Mouse (Mus musculus) small intestine, adult 2 months (tissue): ENCODE measurements around the gene Inpp5a. TPM values are rescaled to one million over a fixed set of nuclear protein-coding genes. Genes with fewer than 3 reads are reported as not detected.
A peak's percentile ranks its signal among the peaks of the same experiment; 100 is the strongest.

Experiments used
- H3K27ac ChIP-seq: fragments of 200-500 bp; 2 replicates; pipeline ENCODE4 v1.5.1; 2012; ENCODE audit warnings: low read depth, low read length, control low read depth, inconsistent platforms; ENCODE audit not compliant: insufficient read depth
- H3K27me3 ChIP-seq: fragments of 200-500 bp; 2 replicates; pipeline ENCODE4 v1.6.1; 2012; ENCODE audit warnings: mild to moderate bottlenecking, moderate library complexity, low read length, inconsistent platforms; ENCODE audit not compliant: control insufficient read depth, insufficient read depth
- H3K36me3 ChIP-seq: fragments of 200-500 bp; 2 replicates; pipeline ENCODE4 v1.6.1; 2012; ENCODE audit warnings: mild to moderate bottlenecking, low read length, control low read depth, inconsistent platforms; ENCODE audit not compliant: control insufficient read depth, insufficient read depth
- H3K4me1 ChIP-seq: fragments of 200-500 bp; 2 replicates; pipeline ENCODE4 v1.6.1; 2012; ENCODE audit warnings: low read length, inconsistent platforms, mixed read lengths; ENCODE audit not compliant: control insufficient read depth, insufficient read depth, insufficient read length
- H3K4me3 ChIP-seq: fragments of 200-500 bp; 2 replicates; pipeline ENCODE4 v1.5.1; 2012; ENCODE audit warnings: low read depth, mild to moderate bottlenecking, control low read depth, inconsistent platforms, low read length, moderate library complexity
- CTCF ChIP-seq: fragments of 200-500 bp; IDR thresholded peaks from 2 replicates; pipeline ENCODE4 v1.5.1; 2012; ENCODE audit warnings: low read depth, mild to moderate bottlenecking, control low read depth, inconsistent platforms, low read length, moderate library complexity, mixed read lengths; ENCODE audit not compliant: insufficient replicate concordance, insufficient read length; ENCODE audit errors: extremely low read depth
- POLR2A ChIP-seq: fragments of 200-500 bp; IDR thresholded peaks from 2 replicates; pipeline ENCODE4 v1.6.1; 2012; ENCODE audit warnings: low read depth, mild to moderate bottlenecking, control low read depth, inconsistent platforms, low read length, moderate library complexity
- WGBS: fragments of 180-500 bp; shearing (Covaris S2); methylation state at CpG from one replicate; pipeline ENCODE4 v1.1.7; 2018; 5-methylcytosine and 5-hydroxymethylcytosine counted together
- polyA plus RNA-seq: library from polyadenylated mRNA; depleted of rRNA; stranded (reverse); fragments of >200 nt; gene quantifications from 2 replicates; pipeline ENCODE4 v1.2.3, GENCODE M21; 2012

Inpp5a gene
- polyA plus RNA-seq, 1 experiment, result 56.6 TPM

DNA sequence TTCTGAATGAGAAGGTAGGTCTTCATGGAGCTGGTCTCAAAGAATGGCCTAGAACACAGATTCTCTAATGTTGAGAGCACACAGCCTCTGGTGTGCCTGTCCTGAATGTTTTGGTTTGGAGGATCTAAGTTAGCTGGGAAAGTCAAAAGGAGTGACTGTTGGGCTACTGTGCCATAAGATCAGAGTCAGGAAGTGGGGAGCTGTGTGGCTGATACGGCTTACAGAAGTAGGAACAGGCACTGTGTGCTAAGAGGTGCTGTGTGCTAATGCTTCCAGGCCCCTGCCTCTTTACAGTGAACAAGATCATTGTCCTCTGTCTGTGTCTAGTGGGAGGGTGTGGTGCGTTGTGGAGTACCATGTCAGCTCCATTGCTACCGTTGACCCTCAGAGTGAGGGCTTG, 12.0 kb downstream of the Inpp5a start:
- Histone ChIP-seq H3K4me1 (peaks cover 56% of the 10 kb centered on the region), H3K27me3 (no peaks in the 10 kb centered on the region), H3K4me3 (no peak overlapping the region), H3K27ac (peak overlapping the region; percentile 37), H3K36me3 (peaks cover 6% of the 10 kb centered on the region)
- TF ChIP-seq CTCF, result no peak
- no peak for TF ChIP-seq POLR2A
- WGBS, result 59% methylated on average over 3 of the region's 3 CpGs

DNA sequence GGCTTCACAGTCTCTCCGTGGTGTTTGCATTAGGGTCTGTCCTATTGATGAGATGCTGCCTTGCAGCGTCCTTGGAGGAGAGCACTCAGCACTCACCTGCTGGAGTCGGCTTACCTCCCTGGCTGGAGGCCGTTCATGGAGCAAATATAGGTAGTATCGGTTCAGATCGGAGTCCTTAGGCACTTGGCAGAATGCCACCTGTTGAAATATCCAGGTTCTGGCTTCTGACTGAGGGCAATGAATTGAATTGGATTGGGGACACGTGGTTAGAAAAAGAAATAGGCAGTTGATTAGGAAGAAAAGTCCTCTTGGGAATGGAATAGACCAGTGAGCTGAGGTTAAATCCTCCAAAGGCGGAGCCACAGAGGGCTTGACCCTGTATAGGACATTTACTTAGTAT, 12.9 kb downstream of the Inpp5a start:
- no peak for TF ChIP-seq POLR2A
- TF ChIP-seq CTCF, result no peak
- 0 out of 2 replicates have a peak overlapping the region, but pooled peaks have one; percentile 3 for H3K27ac ChIP-seq
- H3K27me3 ChIP-seq, result no peaks in the 10 kb centered on the region
- 31% methylated on average over 8 of the region's 8 CpGs for WGBS
- H3K4me3 ChIP-seq, result no peak overlapping the region
- H3K36me3 ChIP-seq, result peaks cover 6% of the 10 kb centered on the region
- peaks cover 55% of the 10 kb centered on the region for H3K4me1 ChIP-seq

DNA sequence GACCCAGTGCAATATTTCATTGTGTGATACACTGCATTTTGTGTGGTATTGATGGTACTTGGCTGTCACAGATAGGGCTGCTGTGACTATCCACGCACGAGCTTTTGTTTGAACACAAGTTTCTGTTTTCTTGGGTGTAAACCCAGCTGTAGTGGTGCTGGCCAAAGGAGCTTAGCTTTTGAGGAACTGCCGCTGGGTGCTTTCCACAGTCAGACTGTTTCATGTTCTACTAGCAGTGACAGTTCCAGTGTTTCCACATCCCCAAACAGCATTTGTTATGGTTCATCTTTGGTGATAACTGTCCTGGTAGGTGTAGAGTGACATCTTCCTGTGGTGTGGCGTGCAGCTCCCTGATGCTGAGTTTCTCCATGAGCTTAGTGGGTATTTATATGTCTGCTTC, 13.8 kb downstream of the Inpp5a start:
- no peaks in the 10 kb centered on the region for H3K27me3 ChIP-seq
- 77% methylated on average over 4 of the region's 4 CpGs for WGBS
- TF ChIP-seq CTCF, result no peak
- TF ChIP-seq POLR2A, result no peak
- peaks cover 49% of the 10 kb centered on the region for H3K4me1 ChIP-seq
- H3K27ac ChIP-seq, result no peak overlapping the region
- no peak overlapping the region for H3K4me3 ChIP-seq
- peaks cover 6% of the 10 kb centered on the region for H3K36me3 ChIP-seq

DNA sequence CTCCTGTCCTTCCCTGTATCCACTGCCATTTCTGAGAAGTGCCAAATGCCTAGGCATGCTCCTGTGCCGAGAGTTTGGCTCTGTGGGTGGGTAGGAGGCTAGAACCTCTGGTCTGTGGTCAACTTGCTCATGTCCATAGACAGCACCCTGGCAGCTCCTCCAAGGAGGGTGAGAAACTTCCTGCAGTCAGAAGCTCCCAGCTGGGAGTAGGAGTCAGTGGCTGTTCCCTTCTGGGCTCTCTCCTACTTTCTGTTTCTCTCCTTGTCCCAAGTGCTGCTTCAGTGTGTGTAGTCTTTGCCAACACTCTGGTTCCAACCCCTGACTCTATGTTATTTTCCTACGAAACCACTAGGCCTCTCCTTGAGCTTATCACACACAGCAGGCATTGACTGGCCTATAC, 17.7 kb downstream of the Inpp5a start:
- H3K4me1 ChIP-seq, result peaks cover 17% of the 10 kb centered on the region
- no peak overlapping the region for H3K4me3 ChIP-seq
- H3K36me3 ChIP-seq, result peaks cover 6% of the 10 kb centered on the region
- 68% methylated on average over 2 of the region's 2 CpGs for WGBS
- H3K27ac ChIP-seq, result no peak overlapping the region
- H3K27me3 ChIP-seq, result no peaks in the 10 kb centered on the region
- TF ChIP-seq POLR2A (no peak), CTCF (no peak)

DNA sequence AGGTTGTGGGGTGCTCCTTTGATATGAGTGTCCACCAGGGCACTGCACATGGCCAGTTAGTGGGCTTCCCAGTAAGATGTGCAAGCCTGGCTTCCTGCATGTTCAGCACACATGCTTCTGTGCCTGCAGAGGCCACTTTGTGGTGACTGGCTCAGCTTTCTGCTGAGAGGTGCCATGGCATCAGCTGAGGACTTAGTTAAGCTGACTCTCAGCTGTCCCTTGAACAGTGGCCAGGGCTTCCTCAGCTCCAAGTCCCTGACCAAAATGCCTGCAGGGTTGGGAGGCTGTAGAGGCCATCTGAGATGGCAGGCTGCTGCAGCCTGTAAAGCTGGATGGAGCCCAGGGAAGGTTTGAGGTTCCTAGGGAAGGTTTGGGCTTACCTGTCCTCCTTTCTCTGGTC, 19.1 kb downstream of the Inpp5a start:
- H3K27ac ChIP-seq, result no peak overlapping the region
- H3K36me3 ChIP-seq, result peaks cover 6% of the 10 kb centered on the region
- no peak overlapping the region for H3K4me3 ChIP-seq
- H3K27me3 ChIP-seq, result no peaks in the 10 kb centered on the region
- TF ChIP-seq POLR2A (no peak), CTCF (no peak)
- H3K4me1 ChIP-seq, result peaks cover 20% of the 10 kb centered on the region; the same call in 1 of the 2 replicates

DNA sequence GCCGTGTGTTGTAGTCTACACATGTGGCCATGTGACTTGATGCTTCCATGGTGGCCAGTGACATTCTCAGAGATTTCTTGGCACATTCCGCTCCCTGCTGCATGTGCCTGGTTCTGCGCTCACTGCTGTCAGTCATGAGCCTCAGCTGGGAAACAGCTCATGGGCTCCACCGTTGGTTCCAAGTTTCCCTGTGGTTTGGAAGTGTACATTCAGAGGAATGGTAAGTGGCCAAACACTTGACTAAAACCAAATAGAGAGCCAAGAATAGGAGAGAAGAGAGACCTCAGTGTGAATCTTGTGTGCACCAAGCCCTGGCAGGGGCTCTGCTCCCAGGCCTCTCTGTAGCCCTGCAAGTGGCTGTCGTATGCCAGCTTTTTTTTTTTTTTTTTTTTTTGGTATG, 21.0 kb downstream of the Inpp5a start:
- H3K27me3 ChIP-seq, result no peaks in the 10 kb centered on the region
- TF ChIP-seq CTCF, result no peak
- TF ChIP-seq POLR2A, result no peak
- peaks cover 6% of the 10 kb centered on the region for H3K36me3 ChIP-seq
- WGBS, result 83% methylated on average over 5 of the region's 5 CpGs
- H3K4me1 ChIP-seq, result peaks cover 35% of the 10 kb centered on the region
- H3K4me3 ChIP-seq, result no peak overlapping the region
- H3K27ac ChIP-seq, result no peak overlapping the region

DNA sequence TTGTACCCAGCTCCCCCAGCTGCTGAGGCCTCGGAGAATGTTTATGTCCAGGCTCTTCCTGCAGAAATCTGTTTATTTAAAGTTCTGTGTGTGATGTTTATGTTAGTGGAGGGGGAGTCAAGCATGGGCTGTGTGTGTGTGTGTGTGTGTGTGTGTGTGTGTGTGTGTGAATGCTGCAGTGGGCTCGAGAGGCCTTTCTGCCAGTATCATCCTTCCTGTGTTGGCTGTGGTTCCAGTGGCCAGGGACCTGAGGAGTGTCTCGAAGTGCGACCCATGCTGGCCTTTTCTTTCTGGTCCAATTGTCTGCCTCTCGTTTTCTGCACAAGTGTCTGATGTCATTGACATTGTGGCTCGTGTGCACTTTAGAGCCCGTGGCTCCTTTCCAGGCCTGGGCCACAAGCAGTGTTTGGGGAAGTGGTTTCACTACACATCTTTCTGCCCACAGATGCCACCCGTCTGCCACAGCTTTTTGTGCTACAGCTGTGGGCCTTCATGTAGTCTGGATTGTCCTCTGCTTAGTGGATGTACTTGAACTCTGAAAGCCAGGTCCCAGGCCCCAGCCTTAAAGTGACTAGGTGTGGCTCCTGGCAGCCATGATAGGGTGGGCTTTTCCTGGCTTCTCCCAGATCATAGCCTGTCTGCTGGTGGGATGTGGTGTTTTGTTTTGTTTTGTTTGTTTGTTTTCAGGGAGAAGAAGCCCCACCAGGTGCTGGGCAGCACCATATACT, 23.5 kb downstream of the Inpp5a start:
- Histone ChIP-seq H3K4me3 (no peak overlapping the region), H3K27me3 (no peaks in the 10 kb centered on the region), H3K36me3 (no peaks in the 10 kb centered on the region), H3K4me1 (peaks cover 36% of the 10 kb centered on the region), H3K27ac (peak overlapping the region; percentile 61; the same call in 1 of the 2 replicates)
- TF ChIP-seq POLR2A (no peak), CTCF (no peak)
- WGBS, result 33% methylated on average over 8 of the region's 8 CpGs
